Mouse (Mus musculus) gastrocnemius, adult 18-20 months (tissue): ENCODE results near the gene Gcnt7. TPM values are rescaled to one million over a fixed set of nuclear protein-coding genes. Genes with fewer than 3 reads are reported as not detected.

Source experiments
- DNase-seq: peaks from one replicate; pipeline ENCODE4 v3.0.0; 2021; ENCODE audit warnings: low spot score
- total RNA-seq, 2 experiments: library from RNA; stranded (reverse); gene quantifications; 2 replicates each; pipeline ENCODE4 v1.2.3; 2021

The Gcnt7 gene
- total RNA-seq, 2 experiments from 2014 or later: not detected

DNA sequence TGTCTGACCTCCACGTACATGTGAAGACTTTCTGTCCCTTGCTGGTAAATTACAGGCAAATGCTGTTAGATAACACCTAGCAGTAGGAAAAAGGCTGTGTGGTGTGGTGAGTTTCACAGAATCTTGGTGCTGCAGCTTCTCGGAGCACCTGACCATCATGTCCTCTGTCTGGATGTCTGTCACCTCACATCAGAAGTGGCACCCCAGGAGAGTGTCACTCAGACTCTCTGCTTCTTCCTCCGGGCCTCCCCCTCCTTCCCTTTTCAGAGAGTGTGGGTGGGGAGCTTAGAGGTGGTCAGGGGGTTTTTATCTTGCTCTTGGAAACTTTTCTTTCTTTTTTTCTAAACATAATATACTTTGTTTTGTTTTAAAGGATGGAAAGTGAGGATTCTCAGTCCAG, 53.4 kb downstream of the Gcnt7 start:
- DNase-seq: no peak

DNA sequence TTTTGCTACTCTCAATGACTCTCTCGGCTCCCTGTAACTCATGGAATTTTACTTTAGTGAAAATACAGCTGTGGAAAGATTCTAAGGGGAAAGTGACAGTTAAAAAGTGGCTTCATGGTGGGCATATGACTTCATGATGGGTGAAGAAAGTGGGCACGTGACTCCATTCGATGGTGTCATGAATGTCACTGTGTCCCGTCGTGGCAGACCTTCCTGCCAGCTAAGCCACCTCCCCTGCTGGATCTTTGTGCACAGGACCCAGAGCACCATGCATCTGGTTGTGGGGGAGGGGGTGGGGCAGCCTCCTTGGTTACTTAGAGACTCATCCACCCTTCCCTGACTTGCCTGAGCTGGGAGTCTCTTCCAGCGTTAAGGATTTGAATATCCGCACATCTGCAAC, 54.2 kb downstream of the Gcnt7 start:
- DNase-seq: no peak

DNA sequence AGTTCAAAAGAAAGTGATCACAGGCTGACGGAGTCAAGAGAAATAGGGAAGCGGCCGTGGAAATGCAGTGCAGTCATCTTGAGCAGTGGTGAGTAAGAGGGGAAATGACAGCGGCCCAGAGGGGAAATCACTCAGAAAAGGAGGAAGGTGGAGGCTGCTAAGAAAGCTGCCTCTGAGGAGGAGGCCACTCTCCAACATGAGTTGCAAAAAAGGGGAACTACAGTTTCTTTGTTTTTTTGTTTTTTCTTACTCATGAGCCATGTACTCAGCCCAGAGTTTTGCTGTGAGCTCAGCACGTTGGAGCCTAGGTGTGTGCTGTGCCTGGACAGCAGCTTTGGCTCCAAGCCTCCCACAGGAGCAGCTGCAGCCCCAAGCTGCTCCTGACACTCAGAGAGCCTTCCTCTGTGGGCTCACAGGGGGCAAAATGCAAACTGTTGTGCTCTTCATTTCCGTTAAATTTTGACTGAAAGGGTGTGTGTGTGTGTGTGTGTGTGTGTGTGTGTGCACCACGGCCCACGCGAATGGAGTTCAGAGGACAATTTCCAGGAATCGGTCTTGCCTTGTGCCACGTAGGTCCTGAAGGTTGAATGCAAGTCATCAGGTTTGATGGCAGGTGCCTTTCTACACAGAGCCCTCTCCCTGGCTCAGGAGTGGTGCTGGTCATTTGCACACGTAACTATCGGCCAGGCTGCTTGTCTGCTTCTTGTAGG, 57.1 kb downstream of the Gcnt7 start:
- no peak for DNase-seq

Other genes with a start within 250 kb of the Gcnt7 start
- not detected for gene Mc3r, start 210.1 kb downstream of the Gcnt7 start, total RNA-seq
- 1 to 10 TPM; 5.3 to 6.1 TPM for gene Fam210b, start 113.0 kb downstream of the Gcnt7 start, total RNA-seq
- 10 to 100 TPM in 1 of 2 experiments, 1 to 10 TPM in 1; 7.5 to 15.0 TPM for gene Aurka, start 88.1 kb downstream of the Gcnt7 start, total RNA-seq
- 10 to 100 TPM; 17.3 to 17.6 TPM for gene Cstf1, start 87.9 kb downstream of the Gcnt7 start, total RNA-seq
- gene Cass4, start 64.8 kb downstream of the Gcnt7 start, total RNA-seq: under 1 TPM; 0.14 to 0.38 TPM
- gene Rtf2, start 18.0 kb downstream of the Gcnt7 start, total RNA-seq: 10 to 100 TPM; 27.9 to 30.8 TPM
- gene Fam209, start 13.9 kb upstream of the Gcnt7 start, total RNA-seq: under 1 TPM in 1 of 2 experiments, not detected in 1; 0.34 TPM
- gene Tfap2c, start 91.0 kb upstream of the Gcnt7 start, total RNA-seq: not detected